8 mouse cellular contexts compared by ENCODE assay signal in the genomic region with DNA sequence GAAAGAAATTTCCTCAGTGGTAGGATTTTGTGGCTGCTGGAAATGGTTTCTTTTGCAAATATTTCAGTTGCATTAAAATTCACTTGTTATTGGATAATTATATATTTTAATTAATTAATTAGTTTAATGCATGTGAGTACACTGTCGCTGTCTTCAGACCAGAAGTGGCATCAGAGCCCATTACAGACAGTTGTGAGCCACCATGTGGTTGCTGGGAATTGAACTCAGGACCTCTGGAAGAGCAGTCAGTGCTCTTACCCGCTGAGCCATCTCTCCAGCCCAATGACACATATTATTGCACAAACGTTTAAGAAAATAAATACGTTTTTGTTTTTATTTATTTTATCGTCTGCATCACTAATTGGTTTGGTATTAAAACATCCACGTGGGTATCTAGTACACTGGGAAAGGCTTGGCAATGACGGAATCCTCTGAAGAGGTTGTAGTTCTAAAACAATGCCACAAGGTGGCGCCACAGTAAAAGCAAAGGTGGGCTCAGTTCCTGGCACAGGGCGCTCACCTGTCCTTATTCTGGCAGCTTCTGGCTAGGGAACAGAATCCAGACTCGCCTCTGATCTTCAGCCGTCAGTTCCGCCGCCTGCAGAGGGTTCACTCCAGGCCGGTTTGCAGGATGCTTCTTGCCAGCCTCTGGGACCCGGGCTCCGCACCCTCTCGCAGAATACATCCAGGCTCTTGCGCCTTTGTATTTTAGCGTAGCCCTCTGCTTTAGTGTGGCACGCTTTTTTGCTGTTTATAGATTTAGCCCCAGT. TPM values are rescaled to one million over a fixed set of nuclear protein-coding genes. Genes with fewer than 3 reads are reported as not detected.
DNase-seq lines count a peak whose midpoint lies in the region; ATAC-seq and TF ChIP-seq lines count a peak whose summit lies in the region.

No protein-coding gene starts in this region.

- peak; percentile 73 for ATAC-seq in forebrain, embryonic 11.5 days (replicated peaks; ENCODE audit: low FRiP score)
- 0 out of 2 replicates have a peak, but pooled peaks have one; percentile 14 for ATAC-seq in heart, embryonic 15.5 days (replicated peaks; ENCODE audit: insufficient number of reproducible peaks, insufficient read depth, low FRiP score, low read depth)
- peak; percentile 63 for ATAC-seq in liver, embryonic 12.5 days
- peak; percentile 31; the same call in 1 of the 2 replicates for ATAC-seq in stomach, embryonic 16.5 days (ENCODE audit: insufficient read depth, low FRiP score)

- peaks cover 27% of the 10 kb centered on the region for H3K4me1 ChIP-seq in E14TG2a.4 (replicated peaks; ENCODE audit: low read depth, low read length)
- H3K4me1 ChIP-seq in forebrain, embryonic 11.5 days (replicated peaks; ENCODE audit: control insufficient read depth, insufficient read depth, low read length) = no peaks in the 10 kb centered on the region
- peaks cover 10% of the 10 kb centered on the region for H3K4me1 ChIP-seq in heart, embryonic 15.5 days (replicated peaks)
- peaks cover 29% of the 10 kb centered on the region for H3K4me1 ChIP-seq in liver, embryonic 12.5 days
- peaks cover 9% of the 10 kb centered on the region for H3K4me1 ChIP-seq in stomach, embryonic 16.5 days (ENCODE audit: control insufficient read depth, insufficient read depth, low read length)

- H3K27ac ChIP-seq in forebrain, embryonic 11.5 days (ENCODE audit: low read depth, low read length) = no peak overlapping the region
- no peak overlapping the region for H3K27ac ChIP-seq in heart, embryonic 15.5 days
- no peak overlapping the region for H3K27ac ChIP-seq in liver, embryonic 12.5 days
- H3K27ac ChIP-seq in stomach, embryonic 16.5 days (ENCODE audit: low read length) = no peak overlapping the region

- H3K4me2 ChIP-seq in forebrain, embryonic 11.5 days (ENCODE audit: low read depth, low read length, severe bottlenecking) = peak overlapping the region; percentile 87
- H3K4me2 ChIP-seq in heart, embryonic 15.5 days = peak overlapping the region; percentile 94
- peak overlapping the region; percentile 78 for H3K4me2 ChIP-seq in liver, embryonic 12.5 days
- H3K4me2 ChIP-seq in stomach, embryonic 16.5 days (ENCODE audit: low read depth, low read length) = peak overlapping the region; percentile 99

- TF ChIP-seq CTCF in E14TG2a.4 (conservative IDR thresholded peaks at IDR 0.05; ENCODE audit: low read length) = peak; percentile 72

- H3K27me3 ChIP-seq in E14TG2a.4 (ENCODE audit: insufficient read depth, low read length) = peaks cover 22% of the 10 kb centered on the region
- H3K27me3 ChIP-seq in forebrain, embryonic 11.5 days (ENCODE audit: control insufficient read depth, insufficient read depth, low read length) = no peaks in the 10 kb centered on the region
- 0 out of 2 replicates have a peak, but pooled peaks cover 4% of the 10 kb centered on the region for H3K27me3 ChIP-seq in heart, embryonic 15.5 days
- H3K27me3 ChIP-seq in liver, embryonic 12.5 days (replicated peaks) = peaks cover 21% of the 10 kb centered on the region
- H3K27me3 ChIP-seq in stomach, embryonic 16.5 days (ENCODE audit: control insufficient read depth, insufficient read depth, low read length) = no peaks in the 10 kb centered on the region

- H3K9ac ChIP-seq in forebrain, embryonic 11.5 days (ENCODE audit: low read length) = peak overlapping the region; percentile 64
- peak overlapping the region; percentile 44 for H3K9ac ChIP-seq in heart, embryonic 15.5 days
- H3K9ac ChIP-seq in liver, embryonic 12.5 days = peak overlapping the region; percentile 58
- peak overlapping the region; percentile 71 for H3K9ac ChIP-seq in stomach, embryonic 16.5 days (ENCODE audit: low read length)

- no peaks in the 10 kb centered on the region for H3K36me3 ChIP-seq in E14TG2a.4 (ENCODE audit: insufficient read depth, low read length)
- H3K36me3 ChIP-seq in forebrain, embryonic 11.5 days (ENCODE audit: control insufficient read depth, insufficient read depth, low read length) = no peaks in the 10 kb centered on the region
- no peaks in the 10 kb centered on the region for H3K36me3 ChIP-seq in heart, embryonic 15.5 days
- no peaks in the 10 kb centered on the region for H3K36me3 ChIP-seq in liver, embryonic 12.5 days
- no peaks in the 10 kb centered on the region for H3K36me3 ChIP-seq in stomach, embryonic 16.5 days (ENCODE audit: control insufficient read depth, insufficient read depth, low read length)

- peaks cover 4% of the 10 kb centered on the region; the same call in 1 of the 2 replicates for H3K9me3 ChIP-seq in E14TG2a.4 (ENCODE audit: low read length)
- no peaks in the 10 kb centered on the region for H3K9me3 ChIP-seq in forebrain, embryonic 11.5 days (ENCODE audit: control insufficient read depth, low read length)
- H3K9me3 ChIP-seq in heart, embryonic 15.5 days (replicated peaks) = no peaks in the 10 kb centered on the region
- H3K9me3 ChIP-seq in liver, embryonic 12.5 days (replicated peaks) = no peaks in the 10 kb centered on the region
- H3K9me3 ChIP-seq in stomach, embryonic 16.5 days (replicated peaks; ENCODE audit: control insufficient read depth, low read length) = no peaks in the 10 kb centered on the region; the same call in 1 of the 2 replicates

- peak overlapping the region; percentile 68 for H3K4me3 ChIP-seq in E14TG2a.4 (replicated peaks; ENCODE audit: low read length)
- H3K4me3 ChIP-seq in forebrain, embryonic 11.5 days (ENCODE audit: low read depth, low read length) = peak overlapping the region; percentile 38
- peak overlapping the region; percentile 50 for H3K4me3 ChIP-seq in heart, embryonic 15.5 days
- H3K4me3 ChIP-seq in liver, embryonic 12.5 days = peak overlapping the region; percentile 49
- peak overlapping the region; percentile 55 for H3K4me3 ChIP-seq in stomach, embryonic 16.5 days (replicated peaks; ENCODE audit: low read length)

- peak; percentile 68 for DNase-seq in c-Kit-positive CD71-negative TER-119-negative erythroid progenitor cells, embryonic 14.5 days (ENCODE audit: low read depth)
- DNase-seq in forebrain, embryonic 11.5 days (ENCODE audit: low spot score) = peak; percentile 84
- DNase-seq in kidney, postnatal 14 days = peak; percentile 85
- DNase-seq in neural tube, embryonic 10.5 days (ENCODE audit: extremely low spot score, low spot score) = peak; percentile 81

- 4% methylated on average over 20 of the region's 20 CpGs for WGBS in forebrain, embryonic 11.5 days
- WGBS in heart, embryonic 15.5 days = 4% methylated on average over 20 of the region's 20 CpGs
- 4% methylated on average over 20 of the region's 20 CpGs for WGBS in liver, embryonic 12.5 days (ENCODE audit: insufficient replicate concordance)
- WGBS in stomach, embryonic 16.5 days = 3% methylated on average over 20 of the region's 20 CpGs

RNA-seq across cellular contexts. Expression of a gene that starts 23.0 kb away (rescaled TPM):
- polyA plus RNA-seq in forebrain, embryonic 11.5 days (2014; fragmentation: Nextera tagmentation; extraction: Ambion mirVana) = 0.37 and 0.44 TPM in 2 replicates
- 0.47 and 2.9 TPM in 2 replicates for polyA plus RNA-seq in heart, embryonic 15.5 days (2015; fragmentation: Nextera tagmentation; extraction: Ambion mirVana)
- polyA plus RNA-seq in liver, embryonic 12.5 days (2016; fragmentation: Nextera tagmentation; extraction: Ambion mirVana) = not detected in 2 replicates
- 0.49 and 0.56 TPM in 2 replicates for polyA plus RNA-seq in stomach, embryonic 16.5 days (2015; fragmentation: Nextera tagmentation; extraction: Ambion mirVana)

Comparison
In these comparisons a context has a peak if more than half of its experiments do, and no peak if none do; other contexts are left out.
1. ATAC-seq: peak in every context shown above with its lines; median percentile 73 in forebrain, embryonic 11.5 days; 63 in liver, embryonic 12.5 days; 31 in stomach, embryonic 16.5 days; 14 in heart, embryonic 15.5 days.